Mouse (Mus musculus) cerebellum, postnatal 10 days (tissue): ENCODE measurements around the gene Ank3.

ENCODE experiments used
- DNase-seq, 2 experiments: peaks; one replicate each; pipeline ENCODE4 v3.0.0; 2021; ENCODE audit warnings: mixed read lengths in 2 of 2

Gene Ank3

DNA sequence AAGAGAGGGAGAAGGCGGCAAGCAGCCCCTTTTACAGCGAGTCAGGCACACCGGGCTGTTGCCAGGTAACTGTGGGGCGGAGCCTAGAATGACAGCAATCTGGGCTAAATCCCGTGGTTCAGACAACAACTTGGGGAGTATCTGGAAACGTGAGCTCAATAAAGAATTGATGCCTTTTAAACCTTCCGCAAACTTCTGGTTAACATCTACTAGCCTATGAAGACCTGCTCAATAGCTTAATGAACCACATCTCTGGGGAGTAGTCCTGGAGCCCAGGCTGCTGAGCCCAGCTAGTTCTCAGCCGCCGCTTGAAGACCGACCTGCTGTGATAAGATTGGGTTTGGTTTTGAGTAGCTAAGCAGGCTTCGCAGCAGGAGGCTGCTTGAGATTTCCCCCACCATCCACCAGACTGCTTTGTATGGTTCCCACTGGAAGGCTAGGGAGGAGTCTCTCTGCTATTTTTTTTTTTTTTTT is 175.7 kb downstream of the Ank3 start:
- DNase-seq, result peak in 1 of 2 experiments; percentile 50

DNA sequence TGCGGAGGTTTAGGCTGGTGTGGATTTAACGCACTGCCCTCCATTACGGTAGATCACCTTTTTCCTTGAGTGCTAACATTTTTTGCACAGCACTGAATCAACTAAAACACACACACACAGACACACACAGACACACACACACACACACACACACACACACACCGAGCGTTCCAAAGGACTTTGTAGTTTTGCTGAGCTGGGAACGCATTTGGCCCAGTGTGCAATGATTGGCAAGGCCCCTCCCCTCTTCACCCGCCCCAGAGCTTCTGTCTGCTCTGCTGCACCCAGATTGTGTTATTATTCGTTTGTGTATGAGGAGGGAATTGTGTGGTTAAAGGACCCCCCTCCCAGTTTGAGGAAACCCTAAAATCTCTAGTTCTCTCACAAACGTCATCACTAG is 176.3 kb downstream of the Ank3 start:
- DNase-seq, result no peak

DNA sequence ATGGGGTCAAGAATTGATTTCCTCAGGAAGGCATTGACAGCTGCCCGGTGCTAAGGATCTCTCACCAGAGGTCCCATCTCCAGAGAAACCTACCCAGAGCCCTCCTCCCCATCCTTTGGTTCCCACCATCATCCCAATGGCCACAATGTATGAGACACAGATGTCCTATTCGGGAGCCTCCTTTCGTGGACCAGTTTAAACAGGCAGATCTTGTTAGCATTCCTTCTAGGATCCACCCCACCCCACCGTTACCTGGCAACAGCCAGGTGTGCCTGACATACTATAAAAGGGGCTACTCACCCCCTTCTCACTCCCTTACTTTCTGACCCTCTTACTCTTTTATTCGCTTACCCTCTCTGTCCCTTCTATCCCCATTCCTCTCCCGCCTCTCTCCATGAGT is 176.9 kb downstream of the Ank3 start:
- DNase-seq, result no peak

DNA sequence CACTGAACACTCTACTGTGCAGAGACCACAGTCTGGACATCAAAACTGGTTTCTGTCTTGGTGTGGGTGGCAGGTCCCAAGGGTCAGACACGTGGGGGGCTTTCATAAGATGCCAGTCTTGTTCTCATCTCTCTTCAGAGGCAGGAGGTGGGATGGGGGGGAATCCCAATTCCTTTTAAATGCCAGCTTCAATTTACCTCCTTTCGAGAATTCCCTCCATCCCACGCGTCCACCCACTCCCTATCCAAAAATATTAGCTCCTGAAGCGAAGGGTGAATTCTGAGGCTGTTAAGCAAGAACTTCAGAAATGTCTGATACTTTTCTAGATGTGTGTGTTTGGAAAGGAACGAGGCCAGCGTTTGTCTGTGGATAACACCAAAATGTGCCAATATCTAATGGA is 177.7 kb downstream of the Ank3 start:
- DNase-seq, result no peak

DNA sequence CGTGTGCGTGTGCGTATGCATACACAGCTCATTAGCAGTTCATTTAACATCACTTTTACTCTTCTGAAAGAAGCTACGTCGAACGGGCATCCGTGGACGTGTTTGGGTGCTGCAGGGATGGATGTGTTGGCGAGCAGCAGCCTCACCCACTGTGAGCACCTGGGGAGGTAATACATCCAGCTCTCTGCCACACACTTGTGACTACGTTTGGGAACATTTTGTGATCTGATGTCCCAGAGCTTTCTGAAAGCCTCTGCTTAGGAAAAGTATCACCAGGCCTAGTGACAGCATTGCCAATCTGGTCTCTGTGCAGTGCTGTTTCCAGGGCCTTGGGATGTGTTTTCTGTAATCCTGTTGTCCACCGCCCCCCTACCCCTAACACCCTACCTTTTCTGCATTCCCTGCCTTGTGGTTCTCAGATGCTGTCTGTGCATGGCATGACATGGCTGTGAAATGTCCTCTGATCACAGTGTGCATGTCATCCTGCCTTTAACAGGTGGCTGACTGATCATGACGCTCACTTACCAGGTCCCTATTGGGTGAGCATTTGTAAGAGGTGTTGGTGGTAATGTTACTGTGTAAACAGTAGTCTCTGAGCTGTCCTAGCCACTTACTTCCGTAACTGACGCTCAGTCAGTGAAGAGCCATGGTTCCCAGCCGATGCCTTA is 178.6 kb downstream of the Ank3 start:
- no peak for DNase-seq

DNA sequence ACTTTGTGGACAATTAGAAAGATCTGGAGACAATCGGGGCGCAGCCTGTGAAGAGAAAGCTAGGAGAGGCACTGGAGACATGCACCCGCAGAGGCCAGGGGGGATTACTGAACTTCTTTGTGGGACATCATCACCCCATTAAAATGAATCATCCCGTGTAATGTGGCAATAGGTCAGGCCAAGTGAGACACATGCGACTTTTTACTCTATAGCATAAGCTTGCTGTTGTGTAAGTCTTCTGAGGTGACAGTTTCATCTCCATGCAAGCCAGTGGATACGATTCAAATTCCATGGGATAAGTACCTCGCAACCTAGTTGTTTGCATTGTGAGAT is 179.1 kb downstream of the Ank3 start:
- DNase-seq, result no peak

DNA sequence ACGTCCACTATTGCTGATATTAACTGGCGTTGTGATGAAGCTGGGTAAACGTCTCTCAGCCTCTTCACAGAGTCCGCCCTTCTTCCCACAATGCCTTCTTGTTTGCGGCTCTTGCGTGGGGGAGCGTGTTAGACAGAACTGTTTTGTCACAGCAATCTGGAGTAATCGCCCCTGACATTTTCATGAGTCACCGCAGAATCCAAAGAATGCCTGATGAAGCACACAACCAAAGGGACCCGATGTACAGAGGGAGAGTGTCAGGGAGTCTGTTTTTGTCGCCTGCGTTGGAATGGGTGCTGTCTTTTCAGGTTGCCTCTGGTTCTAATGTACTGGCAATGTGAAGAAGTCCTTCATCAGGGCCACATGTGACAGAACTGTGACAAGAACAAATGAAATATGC is 181.0 kb downstream of the Ank3 start:
- DNase-seq, result no peak

DNA sequence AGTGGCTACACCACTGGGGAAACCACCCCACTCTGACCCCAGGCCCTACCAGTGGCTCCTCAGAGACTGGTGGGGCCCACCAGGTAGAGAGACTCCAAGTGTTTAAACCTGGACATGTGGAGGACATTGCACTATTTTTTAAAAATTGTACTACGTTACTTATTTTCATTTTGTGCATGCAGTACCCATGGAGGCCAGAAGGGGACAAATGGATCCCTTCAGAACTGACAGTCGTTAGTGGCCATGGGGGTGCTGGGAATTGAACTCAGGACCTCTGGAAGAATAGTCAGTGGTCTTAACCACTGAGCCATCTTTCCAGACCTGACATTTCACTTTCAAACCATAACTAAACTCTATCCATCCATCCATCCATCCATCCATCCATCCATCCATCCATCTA is 183.0 kb downstream of the Ank3 start:
- DNase-seq, result no peak

DNA sequence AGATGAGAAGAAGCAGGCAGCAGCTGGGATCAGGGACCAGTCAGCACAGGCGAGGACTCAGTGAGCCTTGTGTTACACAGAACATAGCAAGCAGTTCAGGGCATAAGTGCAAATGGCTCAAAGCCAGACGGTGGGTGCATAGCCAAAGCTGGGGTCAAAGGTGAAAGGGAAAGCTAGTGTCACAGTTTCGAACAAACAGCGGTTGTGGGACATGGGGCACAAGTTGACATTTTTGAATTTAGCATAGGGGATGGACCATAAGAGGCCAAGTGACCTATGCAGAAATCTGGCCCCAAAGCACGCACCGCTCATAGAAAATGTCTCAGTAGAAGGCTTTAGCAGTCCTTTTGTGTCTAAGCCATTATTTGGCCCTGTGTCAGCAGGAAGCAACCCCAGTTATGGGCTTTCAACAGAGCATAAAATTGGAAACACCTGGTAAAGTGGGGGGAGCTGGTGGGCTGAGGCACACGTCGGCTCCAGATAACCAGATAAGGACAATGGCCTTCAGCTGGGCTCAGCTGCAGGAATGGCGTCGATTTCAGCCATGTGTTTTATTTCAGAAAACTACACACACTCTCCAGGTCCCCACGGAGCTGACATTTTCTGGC is 185.4 kb downstream of the Ank3 start:
- peak; percentile 48 to 54 for DNase-seq

DNA sequence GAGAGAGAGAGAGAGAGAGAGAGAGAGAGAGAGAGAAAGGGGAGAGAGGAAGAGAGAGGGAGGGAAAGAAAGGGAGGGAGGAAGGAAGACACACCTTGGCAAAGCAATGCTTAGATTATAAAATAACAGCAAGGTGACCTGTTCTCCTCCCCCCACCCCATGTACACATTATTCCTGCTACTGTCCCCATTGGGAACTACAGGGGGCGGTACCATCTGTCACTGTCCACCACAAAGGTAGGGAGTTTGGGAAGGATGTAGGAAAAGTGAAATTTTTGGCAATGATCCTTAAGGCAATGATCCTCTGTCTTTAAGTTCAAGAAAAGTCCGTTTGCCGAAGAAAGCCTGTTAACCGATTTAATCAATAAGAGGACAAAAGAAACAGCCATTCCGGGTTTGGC is 186.0 kb downstream of the Ank3 start:
- DNase-seq, result peak; percentile 54 to 69

DNA sequence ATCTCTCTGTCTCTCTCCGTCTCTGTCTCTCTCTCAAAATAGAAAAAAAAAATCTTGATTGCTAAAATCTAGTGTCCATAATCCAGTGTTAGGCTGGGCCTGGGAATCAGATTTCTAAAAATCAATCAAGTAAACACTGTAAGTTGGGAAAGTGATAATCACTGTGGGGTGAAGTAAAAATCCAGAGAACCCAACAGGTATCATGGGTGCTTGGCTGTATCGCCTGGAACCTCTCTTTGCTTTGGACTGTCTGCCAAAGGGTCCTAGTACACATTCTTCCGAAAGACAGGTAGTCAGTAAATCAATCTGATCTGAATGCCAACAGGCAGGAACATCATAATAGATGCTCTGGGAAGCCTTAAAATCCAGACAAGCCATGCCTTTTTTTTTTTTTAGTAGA is 186.7 kb downstream of the Ank3 start:
- DNase-seq, result no peak

DNA sequence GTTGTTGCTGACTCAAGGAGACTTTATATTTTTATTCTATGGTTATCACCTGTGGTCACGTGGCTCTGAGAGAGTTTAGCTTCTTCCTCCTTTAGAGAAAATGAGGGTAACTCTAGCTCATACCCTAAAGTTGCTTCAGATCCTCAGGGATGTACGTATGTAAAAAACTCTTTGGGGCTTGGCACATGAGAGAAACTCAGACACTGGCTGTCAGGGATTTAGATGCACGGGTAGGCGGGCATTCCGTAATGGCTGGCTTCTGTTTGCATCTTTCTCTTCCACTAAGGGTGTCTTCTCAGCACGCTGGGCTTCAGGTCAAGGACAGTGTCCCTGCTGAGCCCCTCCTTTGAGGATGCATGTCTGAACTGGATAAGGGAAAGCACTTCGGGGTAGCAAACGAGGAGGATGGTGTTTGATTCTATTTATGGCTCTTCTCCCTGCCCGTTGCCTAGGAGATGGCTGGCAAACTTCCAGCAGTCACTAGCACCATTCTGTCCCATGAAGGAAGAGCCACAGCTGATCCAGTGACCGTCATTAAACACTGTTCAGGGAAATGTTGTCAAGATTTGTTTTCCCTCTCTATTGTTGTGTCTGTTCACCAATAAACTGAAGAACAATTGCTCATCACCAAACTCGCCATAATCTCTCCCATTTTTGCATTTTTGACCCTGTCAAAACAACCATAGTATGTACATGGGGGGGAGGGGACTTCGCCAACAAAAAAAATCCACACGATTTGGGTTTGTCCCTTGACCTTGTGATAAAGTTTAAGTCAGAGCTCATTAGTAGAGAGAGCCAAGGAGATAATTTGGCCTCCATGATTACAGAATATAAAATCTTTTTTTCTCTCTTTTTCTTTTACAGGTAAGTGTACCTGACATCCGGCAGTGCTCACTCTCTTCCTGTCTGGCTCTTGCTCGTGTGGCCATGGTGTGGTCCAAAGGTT is 195.9 kb downstream of the Ank3 start:
- peak; percentile 97 for DNase-seq

DNA sequence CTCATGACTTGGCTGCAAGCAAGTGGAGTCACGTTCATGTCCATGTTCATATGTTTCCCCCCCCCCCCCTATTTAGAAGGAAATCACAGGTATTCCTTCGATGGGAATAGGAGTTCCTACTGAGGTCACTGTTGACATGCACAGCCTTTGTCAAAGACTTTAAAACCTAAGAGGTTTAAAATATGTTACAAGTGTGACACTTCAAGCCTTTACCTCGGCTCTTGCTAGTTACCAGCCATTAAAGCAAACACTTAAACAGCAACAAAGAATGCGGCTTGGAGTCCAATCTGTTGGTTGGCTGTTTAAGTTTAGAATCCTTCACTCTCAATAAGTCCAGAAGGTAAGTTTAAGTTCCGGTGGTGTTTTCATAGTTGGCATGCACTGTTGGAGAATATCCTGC is 196.9 kb downstream of the Ank3 start:
- no peak for DNase-seq

DNA sequence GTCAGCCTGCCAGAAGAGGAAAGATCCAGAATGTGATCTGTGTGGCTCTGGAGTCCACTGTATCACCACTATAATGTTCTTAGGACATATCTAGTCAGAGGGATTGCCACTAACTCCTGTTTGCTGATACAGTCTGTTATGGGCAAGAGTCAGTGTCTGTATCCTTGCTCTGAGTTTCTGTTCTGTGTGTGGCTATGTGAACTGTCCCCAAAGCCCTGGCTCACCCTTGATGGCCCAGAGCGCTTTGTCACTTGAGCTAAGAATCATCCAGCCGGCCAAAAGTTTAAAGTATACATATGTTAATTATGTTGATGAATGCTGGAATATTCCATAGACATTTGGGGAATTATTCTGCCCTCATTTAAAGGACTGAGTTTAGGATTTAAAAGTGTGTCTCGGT is 202.9 kb downstream of the Ank3 start:
- DNase-seq, result no peak

DNA sequence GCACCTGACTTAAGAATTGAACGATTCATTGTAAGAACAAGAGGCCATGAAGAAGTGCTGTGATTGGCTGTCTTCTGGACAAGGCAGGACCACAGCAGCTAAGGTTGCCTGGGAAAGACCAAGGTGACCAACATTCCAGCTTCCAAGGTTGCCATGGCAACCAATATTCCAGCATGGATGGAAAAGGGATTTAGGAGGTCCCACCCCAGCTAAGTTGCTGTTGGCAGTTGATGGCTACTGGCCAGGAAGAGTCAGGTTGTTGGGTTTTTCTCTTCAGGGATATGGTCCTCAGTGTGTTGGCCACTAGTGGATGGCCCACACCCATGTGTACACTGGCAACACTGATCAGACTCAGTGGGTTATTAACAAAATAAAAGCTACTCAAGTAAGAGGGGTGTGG is 204.1 kb downstream of the Ank3 start:
- no peak for DNase-seq

DNA sequence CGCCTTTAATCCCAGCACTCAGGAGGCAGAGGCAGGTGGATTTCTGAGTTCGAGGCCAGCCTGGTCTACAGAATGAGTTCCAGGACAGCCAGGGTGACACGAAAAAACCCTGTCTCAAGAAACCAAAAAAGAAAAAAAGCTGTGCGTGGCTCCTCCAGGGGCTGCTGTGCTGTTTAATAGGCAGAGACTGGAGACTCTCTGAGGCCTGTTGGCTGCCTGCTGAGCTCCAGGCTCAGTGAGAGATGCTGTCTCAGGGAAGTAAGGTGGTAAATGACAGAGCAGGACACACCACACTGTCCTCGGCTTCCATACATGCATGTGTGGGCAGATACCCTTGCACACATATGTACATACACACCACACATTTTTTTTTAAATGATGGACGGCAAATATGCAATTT is 206.0 kb downstream of the Ank3 start:
- no peak for DNase-seq

DNA sequence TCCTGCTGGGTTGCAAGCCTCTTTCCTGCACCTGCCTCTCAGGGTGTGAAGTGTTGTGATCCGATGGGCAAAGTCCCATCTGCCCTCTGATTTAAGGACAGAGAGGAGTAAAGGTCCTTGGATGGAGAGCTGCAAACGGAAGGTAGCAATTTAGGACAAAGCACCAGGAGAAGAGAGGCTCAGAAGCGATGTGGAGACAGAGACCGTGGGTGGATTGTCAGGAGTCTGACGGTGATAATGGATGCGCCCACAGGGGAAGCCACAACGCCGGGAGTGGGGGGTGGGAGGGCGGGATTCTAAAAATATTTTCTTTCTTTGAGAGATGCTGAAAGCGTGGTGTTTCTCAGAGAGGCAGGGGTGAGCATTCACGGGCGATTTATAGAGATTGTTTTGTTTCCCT is 206.6 kb downstream of the Ank3 start:
- no peak for DNase-seq

DNA sequence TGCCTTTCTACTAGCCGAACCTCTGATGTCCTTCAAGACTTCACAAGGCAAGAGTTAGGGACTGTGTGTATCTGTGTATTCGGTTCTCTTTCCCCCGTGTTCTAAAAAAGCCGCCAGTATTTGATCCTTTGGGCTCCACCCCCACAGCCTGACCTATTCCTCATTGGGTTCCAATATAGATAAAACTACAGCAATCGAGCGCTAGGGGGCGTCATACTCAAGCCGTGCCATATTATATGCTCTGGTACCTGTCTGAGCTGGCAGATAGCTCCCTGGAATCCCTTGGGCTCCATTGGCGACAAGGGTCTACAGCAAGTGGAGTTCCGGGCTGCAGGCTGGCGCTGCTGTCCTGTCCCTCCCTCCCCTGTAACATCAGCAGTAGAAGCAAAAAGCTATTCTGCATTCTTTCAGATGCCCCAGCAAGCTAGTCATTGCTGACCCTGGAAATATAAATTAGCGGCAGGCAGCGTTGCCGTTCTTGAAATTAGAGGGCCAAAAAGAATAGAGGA is 209.1 kb downstream of the Ank3 start:
- no peak for DNase-seq

DNA sequence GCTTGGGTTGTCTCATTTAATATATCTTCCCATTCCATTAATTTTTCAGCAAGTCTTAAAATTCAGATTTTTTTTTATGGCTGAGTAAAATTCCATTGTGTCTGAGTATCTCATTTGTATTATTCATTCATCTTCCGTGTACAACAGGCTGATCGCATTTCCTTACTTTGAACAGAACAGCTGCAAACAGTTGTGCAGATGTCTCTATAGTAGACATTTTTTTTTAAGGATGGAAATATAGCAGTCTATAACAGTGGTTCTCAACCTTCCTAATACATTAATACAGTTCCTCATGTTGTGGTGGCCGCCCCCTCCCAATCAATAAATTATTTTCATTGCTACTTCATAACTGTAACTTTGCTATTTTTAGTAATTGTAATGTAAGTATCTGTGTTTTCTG is 212.7 kb downstream of the Ank3 start:
- DNase-seq, result no peak

DNA sequence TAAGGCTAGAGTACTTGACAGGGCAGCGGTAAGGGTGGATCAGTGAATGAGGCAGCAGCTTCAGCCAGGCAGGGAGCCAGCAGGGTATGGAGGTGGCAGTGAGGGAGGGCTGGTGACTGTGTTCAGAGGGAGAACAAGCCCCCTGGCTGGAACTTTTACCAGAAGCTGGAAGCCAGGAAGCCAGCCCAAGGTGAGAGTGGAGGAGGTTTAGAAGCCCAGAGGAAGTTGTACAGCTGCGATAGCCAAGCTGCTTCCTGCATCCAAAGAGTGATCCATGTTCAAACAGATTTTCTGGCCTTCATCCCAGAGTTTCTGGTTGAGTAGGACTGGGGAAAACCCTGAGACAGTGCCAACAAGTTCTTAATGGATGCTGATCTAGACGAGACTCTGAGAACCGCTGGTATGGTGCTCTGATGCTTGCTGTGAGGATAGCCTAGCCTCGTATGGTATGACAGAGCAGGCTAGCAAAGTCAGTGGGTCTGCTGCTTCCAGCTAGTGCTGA is 213.3 kb downstream of the Ank3 start:
- DNase-seq, result peak; percentile 79 to 88

DNA sequence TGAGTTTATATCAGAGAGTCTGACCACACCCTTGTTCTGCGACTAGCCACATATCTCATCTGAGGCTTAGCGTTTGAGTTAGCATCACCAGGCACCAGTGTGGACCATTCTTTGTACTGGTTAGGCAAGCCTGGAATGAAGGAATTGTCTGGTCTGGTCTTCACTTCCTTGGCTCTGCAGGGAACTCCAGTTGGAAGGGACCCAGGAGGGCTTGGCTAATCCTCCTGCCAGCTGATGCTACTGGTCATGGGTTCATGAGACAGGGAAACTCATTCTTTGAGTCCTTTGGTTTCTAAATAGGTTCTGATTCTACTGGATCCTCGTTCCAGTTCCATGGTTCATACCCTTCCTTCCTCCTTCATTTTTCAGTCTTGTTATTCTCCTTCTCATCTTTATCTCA is 218.4 kb downstream of the Ank3 start:
- peak; percentile 78 to 80 for DNase-seq

DNA sequence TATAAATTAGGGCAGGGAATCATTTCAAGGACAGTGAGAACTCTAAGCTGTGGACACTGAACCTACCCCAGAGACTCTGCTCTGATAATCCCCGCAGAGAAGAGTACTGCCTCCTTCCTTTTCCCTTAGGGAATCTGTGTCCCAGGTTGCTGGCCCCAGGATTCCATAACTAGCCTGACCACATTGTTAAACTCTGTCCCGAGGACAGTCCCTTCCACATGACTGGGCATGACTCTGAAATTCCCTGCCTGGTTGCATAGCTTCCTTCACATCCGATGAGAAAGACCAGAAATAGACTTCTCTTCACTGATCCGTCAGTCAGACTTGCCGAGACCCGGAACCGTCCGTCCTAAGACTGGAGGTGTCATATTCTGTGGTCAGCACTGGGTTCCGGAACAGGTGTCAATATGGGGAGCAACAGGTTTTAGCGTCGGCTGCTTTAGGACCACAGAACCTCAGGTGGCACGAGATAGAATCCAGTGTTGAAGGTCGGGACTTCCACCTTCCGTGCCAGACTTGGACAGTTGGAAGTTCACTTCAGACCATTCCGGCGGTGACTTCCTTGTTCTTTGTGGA is 219.1 kb downstream of the Ank3 start:
- DNase-seq, result no peak
